Mouse (Mus musculus): ENCODE results near the gene Zscan12.
"Not testable (repeated sequence)": the region's sequence is repeated elsewhere in the genome, so short reads cannot be mapped to it uniquely, and the experiment has no call there.

Zscan12 gene

GRCm38 (mm10) chr13:21362621-21363248, at the start of gene Zscan12:
TSS of gene Zscan12 (plus strand) at chr13:21362820.
- peak; percentile 65 for DNase-seq (ENCODE audit: low spot score)

- DNase-seq (ENCODE audit: low spot score): no peak
Measured at GRCm38 (mm10) chr13:21312854-21313253, 49.8 kb upstream of the Zscan12 start.

GRCm38 (mm10) chr13:21313903-21314302, 48.7 kb upstream of the Zscan12 start:
- no peak for DNase-seq (ENCODE audit: low spot score)

GRCm38 (mm10) chr13:21320262-21320661, 42.4 kb upstream of the Zscan12 start:
- DNase-seq (ENCODE audit: low spot score): no peak

- DNase-seq (ENCODE audit: low spot score): no peak
Measured at GRCm38 (mm10) chr13:21321890-21322494, 40.6 kb upstream of the Zscan12 start.

DNA sequence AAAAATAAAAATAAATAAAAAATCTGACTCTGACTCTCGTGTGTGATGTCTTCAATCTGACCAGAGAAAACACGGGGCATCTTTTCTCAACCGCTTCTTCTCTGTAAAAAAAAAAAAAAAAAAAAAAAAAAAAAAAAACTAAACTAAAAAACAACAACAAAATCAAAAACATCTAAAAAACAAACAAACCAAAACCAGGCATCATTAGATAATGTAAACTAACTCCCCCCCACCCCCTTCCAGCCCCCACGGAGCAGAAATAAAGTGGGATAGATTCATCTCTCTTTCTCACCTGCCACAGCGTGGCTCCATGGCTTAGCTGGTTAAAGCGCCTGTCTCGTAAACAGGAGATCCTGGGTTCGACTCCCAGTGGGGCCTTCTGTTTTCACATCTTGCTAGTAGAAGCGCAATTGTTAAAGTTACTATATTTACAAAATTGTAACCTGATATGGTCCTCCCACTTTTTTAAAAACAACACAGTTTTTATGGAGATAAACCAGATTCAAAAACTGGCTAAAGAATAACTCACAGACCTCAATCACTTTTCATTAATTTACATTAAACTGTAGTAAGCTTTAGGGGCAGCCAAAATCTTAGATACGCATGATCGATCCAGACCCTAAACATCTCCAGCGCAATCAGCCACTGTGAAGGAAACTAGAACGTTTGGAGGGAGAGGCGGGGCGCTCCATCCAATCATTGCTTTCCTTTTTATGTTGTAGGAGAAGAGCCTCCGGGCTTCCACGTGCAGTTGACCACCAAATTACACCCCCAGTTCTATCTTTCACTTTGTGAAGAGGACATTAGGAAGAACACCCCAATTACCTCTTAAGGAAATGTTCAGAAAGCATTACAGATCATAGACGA, 39.9 kb upstream of the Zscan12 start:
- DNase-seq (ENCODE audit: low spot score): no peak

GRCm38 (mm10) chr13:21323405-21323804, 39.2 kb upstream of the Zscan12 start:
- no peak for DNase-seq (ENCODE audit: low spot score)

DNA sequence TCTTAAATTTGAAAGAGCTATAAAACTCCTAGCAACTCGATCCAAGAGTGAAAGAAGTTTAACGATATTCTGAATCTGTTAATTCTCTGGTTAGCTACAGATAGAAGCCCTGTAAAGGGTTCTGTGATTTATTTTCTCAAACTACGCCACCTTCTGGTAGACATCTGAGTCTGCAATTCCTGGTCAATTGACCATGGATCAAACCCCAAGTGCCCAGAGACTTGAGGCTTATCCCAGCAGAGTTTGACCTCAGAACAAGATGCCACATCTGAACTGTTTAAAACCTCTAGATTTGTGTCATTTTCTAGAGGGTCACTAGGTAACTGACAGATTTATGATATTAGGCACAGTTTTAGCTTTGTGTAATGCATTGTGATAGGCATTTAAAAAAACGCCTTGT, 36.4 kb upstream of the Zscan12 start:
- DNase-seq (ENCODE audit: low spot score): no peak

DNA sequence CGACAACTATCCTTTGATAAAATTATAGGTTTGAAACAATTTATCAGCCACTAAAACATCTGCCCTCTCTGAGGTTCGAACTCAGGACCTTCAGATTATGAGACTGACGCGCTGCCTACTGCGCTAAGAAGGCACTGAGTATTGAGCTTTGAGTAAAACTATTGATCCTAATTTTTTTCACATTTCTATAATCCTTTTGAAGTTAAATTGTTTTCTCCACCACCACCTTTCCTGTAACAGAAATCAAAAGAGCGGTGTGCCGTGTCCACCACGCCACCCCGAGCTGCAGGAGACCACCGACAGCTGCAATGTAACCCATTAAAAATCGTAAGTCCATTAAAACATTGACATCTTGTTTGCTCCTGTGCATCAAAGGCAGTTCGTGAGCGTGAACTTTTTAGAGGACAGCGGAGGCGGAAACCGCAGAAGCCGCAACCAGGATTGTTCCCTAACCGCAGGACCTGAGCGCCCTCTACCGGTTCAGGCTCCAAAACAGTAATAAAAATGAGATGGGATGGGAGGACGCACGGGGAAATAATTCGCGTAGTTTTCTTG, 35.9 kb upstream of the Zscan12 start:
- peak; percentile 33 for DNase-seq (ENCODE audit: low spot score)

- no peak for DNase-seq (ENCODE audit: low spot score)
Measured at GRCm38 (mm10) chr13:21327424-21327823, 35.2 kb upstream of the Zscan12 start.

- no peak for DNase-seq (ENCODE audit: low spot score)
Measured at GRCm38 (mm10) chr13:21346610-21347009, 16.0 kb upstream of the Zscan12 start, which contains the start of gene Olfr1367. TSS of gene Olfr1367 (plus strand) at chr13:21346910.

- DNase-seq (ENCODE audit: low spot score): no peak
Measured at GRCm38 (mm10) chr13:21350593-21350992, 12.0 kb upstream of the Zscan12 start.

- DNase-seq (ENCODE audit: low spot score): no peak
Measured at GRCm38 (mm10) chr13:21363719-21364118, 1.1 kb downstream of the Zscan12 start.

DNA sequence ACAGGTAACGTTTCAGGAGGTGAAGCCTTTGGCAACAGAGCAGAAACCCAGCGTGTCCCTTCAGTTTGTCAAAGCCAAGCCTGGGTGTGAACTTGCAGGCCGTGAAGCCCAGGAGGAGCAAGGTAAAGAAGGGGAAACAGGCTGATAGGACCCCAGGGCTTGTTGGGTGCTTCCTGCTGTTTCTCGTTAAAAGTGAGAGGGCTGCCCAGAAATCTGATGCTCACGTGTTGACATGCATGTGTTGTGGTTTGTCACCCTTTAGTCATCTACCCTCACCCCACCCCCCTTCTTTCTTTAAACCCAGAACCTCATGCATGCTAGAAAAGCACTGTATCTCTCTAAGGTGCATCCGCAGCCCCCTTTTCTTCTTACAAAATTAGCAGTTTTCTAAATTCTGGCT, 4.0 kb downstream of the Zscan12 start:
- no peak for DNase-seq (ENCODE audit: low spot score)

- no peak for DNase-seq (ENCODE audit: low spot score)
Measured at GRCm38 (mm10) chr13:21372700-21373099, 10.1 kb downstream of the Zscan12 start.

- DNase-seq (ENCODE audit: low spot score): no peak
Measured at GRCm38 (mm10) chr13:21377773-21378172, 15.2 kb downstream of the Zscan12 start.

- DNase-seq (ENCODE audit: low spot score): no peak
Measured at GRCm38 (mm10) chr13:21395211-21395610, 32.6 kb downstream of the Zscan12 start.

DNA sequence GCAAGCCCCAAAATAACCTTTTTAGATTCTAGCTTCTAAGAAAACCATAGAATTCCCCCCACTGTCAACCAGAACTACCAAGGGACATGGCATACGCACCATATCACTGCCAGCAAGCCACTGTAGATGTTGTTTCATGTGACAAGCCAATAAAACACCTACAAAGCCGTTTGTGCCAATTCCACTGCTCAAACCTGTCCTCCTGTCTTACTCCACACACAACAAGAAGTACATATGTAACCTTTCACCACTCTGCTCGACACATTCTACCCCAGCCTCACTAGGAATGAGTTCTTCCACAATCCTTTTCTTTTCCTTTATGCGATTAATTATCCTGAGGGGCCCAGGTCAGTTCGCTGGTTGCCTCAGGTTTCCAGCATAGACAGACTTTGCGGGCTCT, 33.0 kb downstream of the Zscan12 start:
- no peak for DNase-seq (ENCODE audit: low spot score)

GRCm38 (mm10) chr13:21396048-21396447, 33.4 kb downstream of the Zscan12 start:
- DNase-seq (ENCODE audit: low spot score): not testable (repeated sequence)

- DNase-seq (ENCODE audit: low spot score): no peak
Measured at GRCm38 (mm10) chr13:21397486-21397885, 34.9 kb downstream of the Zscan12 start.

DNA sequence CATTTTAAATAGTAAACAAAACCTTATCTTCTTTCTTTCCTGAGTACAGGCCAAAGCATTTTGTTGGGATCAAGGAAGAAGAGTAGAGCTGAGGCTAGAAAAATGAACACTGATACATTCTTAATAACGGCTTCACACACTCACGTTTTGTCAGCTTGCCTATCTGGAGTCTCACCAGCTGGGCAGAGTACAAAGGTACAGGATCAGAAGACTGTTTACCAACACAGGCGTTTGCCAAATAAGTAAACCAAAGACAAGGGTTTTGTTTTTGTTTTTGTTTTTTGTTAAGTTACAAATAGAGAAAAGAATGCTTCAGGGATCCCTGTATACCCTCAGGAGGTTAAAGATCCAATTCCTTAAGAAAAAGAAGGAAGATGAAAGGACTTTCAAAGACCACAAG, 38.5 kb downstream of the Zscan12 start:
- no peak for DNase-seq (ENCODE audit: low spot score)

GRCm38 (mm10) chr13:21401636-21402286, 39.1 kb downstream of the Zscan12 start:
- DNase-seq (ENCODE audit: low spot score): no peak

Data from spleen, adult 12 weeks (tissue).